Mouse (Mus musculus) bone marrow macrophage, adult 2 months (primary cell): Measurements from ENCODE around the gene Ptprk.

Source experiments
- CTCF ChIP-seq: IDR thresholded peaks from 2 replicates; pipeline ENCODE4 v1.5.1; 2012; ENCODE audit warnings: low read depth, mild to moderate bottlenecking, low read length, moderate library complexity
- POLR2A ChIP-seq: IDR thresholded peaks from 2 replicates; pipeline ENCODE4 v1.6.1; 2012; ENCODE audit warnings: mild to moderate bottlenecking, low read depth, low read length, borderline replicate concordance

- TF ChIP-seq CTCF (no peak), POLR2A (no peak)
Observed at GRCm38 (mm10) chr10:28155688-28156685, 81.4 kb downstream of the Ptprk start.
